Mouse (Mus musculus) erythroblast, adult 5-6 weeks (primary cell): ENCODE data around the gene Hexim1. TPM values are rescaled to one million over a fixed set of nuclear protein-coding genes. Genes with fewer than 3 reads are reported as not detected.

Experiments used
- ATAC-seq: replicated peaks from 2 replicates; pipeline ENCODE4 v1.8.0; 2016; ENCODE audit warnings: moderate number of reproducible peaks, mild to moderate bottlenecking, moderate TSS enrichment, inconsistent platforms; ENCODE audit not compliant: poor library complexity, low FRiP score, severe bottlenecking
- total RNA-seq, 2 experiments: library from RNA; stranded (forward) in 1 of 2; stranded (reverse) in 1 of 2; fragments of 150-400 nt in 1 of 2; fragments of 200-764, 138-1000 nt in 1 of 2; gene quantifications; 2 replicates each; pipeline versions ENCODE4 v1.2.3 to v1.2.4; 2015 to 2017; ENCODE audit warnings: low replicate concordance in 2 of 2

Gene Hexim1
- total RNA-seq, 2 experiments from 2014 or later: 14.8 to 27.9 TPM

- no peak for ATAC-seq
These were observed 20.2 kb upstream of the Hexim1 start for GRCm38 (mm10) chr11:103095801-103096200.

- no peak for ATAC-seq
These were observed 18.8 kb upstream of the Hexim1 start for GRCm38 (mm10) chr11:103096979-103097894.

- ATAC-seq: no peak
These were observed 17.4 kb upstream of the Hexim1 start for GRCm38 (mm10) chr11:103098531-103099190.

- no peak for ATAC-seq
These were observed 16.6 kb upstream of the Hexim1 start for GRCm38 (mm10) chr11:103099352-103099940.

GRCm38 (mm10) chr11:103100361-103100760, 15.7 kb upstream of the Hexim1 start:
- no peak for ATAC-seq

GRCm38 (mm10) chr11:103101481-103101865, 14.6 kb upstream of the Hexim1 start, which contains the start of the genes Plcd3 and Acbd4:
Gene Plcd3, minus strand, starts transcription at chr11:103101658.
Gene Acbd4, plus strand, starts transcription at chr11:103101682.
- ATAC-seq: peak; percentile 58

- ATAC-seq: peak; percentile 45
These were observed 14.0 kb upstream of the Hexim1 start for GRCm38 (mm10) chr11:103101866-103102501.

GRCm38 (mm10) chr11:103102725-103103349, 13.2 kb upstream of the Hexim1 start:
- peak; percentile 79 for ATAC-seq

GRCm38 (mm10) chr11:103103621-103104020, 12.4 kb upstream of the Hexim1 start:
- 0 out of 2 replicates have a peak, but pooled peaks have one; percentile 3 for ATAC-seq

GRCm38 (mm10) chr11:103104469-103104868, 11.6 kb upstream of the Hexim1 start:
- ATAC-seq: peak; percentile 50

GRCm38 (mm10) chr11:103105180-103105725, 10.8 kb upstream of the Hexim1 start:
- no peak for ATAC-seq

GRCm38 (mm10) chr11:103105810-103106209, 10.2 kb upstream of the Hexim1 start:
- no peak for ATAC-seq

- ATAC-seq: no peak
These were observed 9.6 kb upstream of the Hexim1 start for GRCm38 (mm10) chr11:103106386-103106785.

GRCm38 (mm10) chr11:103111301-103111700, 4.7 kb upstream of the Hexim1 start:
- no peak for ATAC-seq

GRCm38 (mm10) chr11:103111881-103112551, 4.0 kb upstream of the Hexim1 start:
- ATAC-seq: no peak

GRCm38 (mm10) chr11:103112552-103112912, 3.5 kb upstream of the Hexim1 start:
- ATAC-seq: no peak

- no peak for ATAC-seq
These were observed 3.0 kb upstream of the Hexim1 start for GRCm38 (mm10) chr11:103113005-103113404.

GRCm38 (mm10) chr11:103113771-103114170, 2.3 kb upstream of the Hexim1 start:
- no peak for ATAC-seq
